Mouse (Mus musculus): ENCODE measurements around the gene Timm23. TPM values are rescaled to one million over a fixed set of nuclear protein-coding genes. Genes with fewer than 3 reads are reported as not detected.
"Not testable (repeated sequence)": the region's sequence is repeated elsewhere in the genome, so short reads cannot be mapped to it uniquely, and the experiment has no call there.

Gene Timm23
- polyA plus RNA-seq, 1 experiment from 2014 or later = 257 TPM

DNA sequence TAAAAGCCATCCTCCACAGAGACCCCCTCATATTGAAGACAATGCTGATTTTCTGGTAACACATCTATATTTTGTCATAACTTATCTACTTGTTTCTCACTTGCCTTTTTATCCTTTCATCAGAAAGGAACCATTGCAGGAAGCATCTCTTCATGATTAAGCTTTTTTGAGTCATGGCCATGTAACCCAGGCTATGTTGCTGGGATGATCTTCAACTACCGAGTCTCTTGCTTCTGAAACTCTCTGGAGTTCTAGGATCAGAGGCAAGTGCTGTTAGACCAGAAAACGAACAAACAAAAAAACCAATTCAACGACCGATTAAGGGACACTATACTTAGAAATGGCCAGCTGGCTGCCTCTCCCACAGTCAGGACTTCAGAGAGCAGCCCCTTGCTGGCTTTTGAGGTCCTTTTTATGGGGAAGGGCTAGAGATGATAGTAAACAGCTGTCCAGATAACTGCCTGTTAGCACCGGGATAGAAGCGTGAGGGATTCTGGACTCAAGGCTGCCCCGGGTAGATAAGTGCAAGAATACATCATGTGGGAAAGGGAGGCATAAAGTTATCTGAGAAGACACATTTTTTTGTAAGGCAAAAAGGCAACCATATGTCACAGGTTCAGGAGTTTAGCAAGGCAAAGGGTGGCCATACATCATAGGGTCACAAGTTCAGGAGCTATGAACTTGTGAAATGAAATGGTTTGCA lies 55.7 kb downstream of the Timm23 start:
- WGBS = 79% methylated on average over 7 of the region's 7 CpGs
- no peak overlapping the region for H3K27ac ChIP-seq
- no peak overlapping the region for H3K9ac ChIP-seq

GRCm38 (mm10) chr14:32145401-32145800 lies 56.3 kb downstream of the Timm23 start:
- H3K36me3 ChIP-seq = no peaks in the 10 kb centered on the region
- no peak for ATAC-seq (ENCODE audit: insufficient number of reproducible peaks, insufficient read depth, low FRiP score, low TSS enrichment)
- WGBS = 72% methylated on average over 4 of the region's 4 CpGs
- peaks cover 3% of the 10 kb centered on the region; the same call in 1 of the 2 replicates for H3K9me3 ChIP-seq
- no peak overlapping the region for H3K4me3 ChIP-seq
- H3K4me2 ChIP-seq (replicated peaks) = no peak overlapping the region
- H3K4me1 ChIP-seq = no peaks in the 10 kb centered on the region
- H3K27me3 ChIP-seq = no peaks in the 10 kb centered on the region
- no peak overlapping the region for H3K27ac ChIP-seq
- H3K9ac ChIP-seq = no peak overlapping the region

More for the DNA sequence above, 55.7 kb downstream of the Timm23 start:
- Histone ChIP-seq H3K4me3 (no peak overlapping the region), H3K4me2 (replicated peaks) (no peak overlapping the region), H3K36me3 (no peaks in the 10 kb centered on the region), H3K9me3 (peaks cover 3% of the 10 kb centered on the region; the same call in 1 of the 2 replicates), H3K27me3 (no peaks in the 10 kb centered on the region), H3K4me1 (no peaks in the 10 kb centered on the region)
- no peak for ATAC-seq (ENCODE audit: insufficient number of reproducible peaks, insufficient read depth, low FRiP score, low TSS enrichment)

- H3K9me3 ChIP-seq = peaks cover 3% of the 10 kb centered on the region; the same call in 1 of the 2 replicates
- no peak overlapping the region for H3K4me3 ChIP-seq
- H3K27me3 ChIP-seq = no peaks in the 10 kb centered on the region
- no peak overlapping the region for H3K27ac ChIP-seq
- H3K9ac ChIP-seq = no peak overlapping the region
- no peak overlapping the region for H3K4me2 ChIP-seq (replicated peaks)
- ATAC-seq (ENCODE audit: insufficient number of reproducible peaks, insufficient read depth, low FRiP score, low TSS enrichment) = no peak
- no peaks in the 10 kb centered on the region for H3K36me3 ChIP-seq
- H3K4me1 ChIP-seq = no peaks in the 10 kb centered on the region
These were observed 57.0 kb downstream of the Timm23 start for GRCm38 (mm10) chr14:32144734-32145133.

DNA sequence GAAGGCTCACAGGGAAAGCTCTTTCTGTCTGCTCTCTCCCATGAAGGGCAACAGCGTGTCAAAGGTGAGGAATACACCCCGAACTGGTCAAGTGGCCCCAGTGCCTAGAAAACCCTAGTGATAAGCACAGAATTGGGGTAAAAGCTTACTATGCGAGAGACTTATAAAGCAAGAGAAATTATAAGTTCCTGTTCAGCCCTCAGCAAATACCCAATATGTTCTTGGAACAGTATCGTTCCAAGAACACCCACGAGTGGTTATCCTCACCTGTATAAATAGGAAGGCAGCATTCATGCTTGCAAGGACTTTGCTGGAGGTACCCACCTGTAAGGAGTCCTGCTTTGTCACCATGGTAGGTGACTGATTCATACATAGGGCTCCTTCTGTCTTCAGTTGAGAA lies 60.0 kb downstream of the Timm23 start, which contains the start of gene Msmb:
TSS of gene Msmb (plus strand) at position 301 of the 400 bp plus-strand sequence.
- Histone ChIP-seq H3K27ac (no peak within 1 kb of the TSS), H3K36me3 (no peaks in the 10 kb centered on the region), H3K4me2 (replicated peaks) (no peak within 1 kb of the TSS), H3K27me3 (no peaks in the 10 kb centered on the region), H3K4me3 (no peak within 1 kb of the TSS), H3K4me1 (no peaks in the 10 kb centered on the region), H3K9ac (no peak within 1 kb of the TSS), H3K9me3 (peaks cover 3% of the 10 kb centered on the region; the same call in 1 of the 2 replicates)
- WGBS = 84% methylated on average over 5 of the region's 5 CpGs
- no peak for ATAC-seq (ENCODE audit: insufficient number of reproducible peaks, insufficient read depth, low FRiP score, low TSS enrichment)

DNA sequence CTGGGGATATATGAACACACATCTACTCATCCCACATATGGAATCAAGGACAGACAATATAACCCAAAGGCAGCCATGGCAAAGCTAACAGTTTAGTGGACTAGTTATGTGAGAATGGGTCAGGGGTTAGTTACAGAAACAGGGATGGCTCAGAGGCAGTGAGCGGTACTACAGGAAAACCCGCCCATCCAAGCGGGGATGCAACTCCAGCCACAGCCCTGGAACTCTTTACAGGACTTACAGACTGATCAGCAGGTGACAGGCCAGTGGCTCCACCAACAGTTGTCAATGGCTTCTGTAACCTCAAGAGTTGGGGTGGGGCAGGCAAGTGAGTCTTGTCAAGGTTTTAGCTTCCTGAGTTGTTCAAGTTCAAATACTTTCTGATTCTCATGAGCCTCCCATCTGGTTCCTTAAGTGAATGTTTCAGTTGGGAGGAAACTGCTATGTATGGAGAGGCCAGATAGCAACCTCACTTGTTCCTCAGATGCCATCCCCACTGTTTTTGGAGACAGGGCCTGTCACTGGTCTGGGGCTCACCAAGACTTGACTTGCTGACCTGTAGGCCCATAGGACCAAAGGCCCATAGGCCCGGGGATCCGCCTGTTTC lies 61.2 kb downstream of the Timm23 start:
- no peak overlapping the region for H3K27ac ChIP-seq
- no peaks in the 10 kb centered on the region for H3K27me3 ChIP-seq
- 72% methylated on average over 5 of the region's 5 CpGs for WGBS
- no peak overlapping the region for H3K4me3 ChIP-seq
- no peak overlapping the region for H3K4me2 ChIP-seq (replicated peaks)
- no peak for ATAC-seq (ENCODE audit: insufficient number of reproducible peaks, insufficient read depth, low FRiP score, low TSS enrichment)
- H3K36me3 ChIP-seq = no peaks in the 10 kb centered on the region
- H3K9me3 ChIP-seq = no peaks in the 10 kb centered on the region
- H3K4me1 ChIP-seq = no peaks in the 10 kb centered on the region
- H3K9ac ChIP-seq = no peak overlapping the region

- H3K4me3 ChIP-seq; H3K9ac ChIP-seq; H3K27me3 ChIP-seq; H3K36me3 ChIP-seq; H3K4me2 ChIP-seq (replicated peaks); H3K27ac ChIP-seq; H3K9me3 ChIP-seq; ATAC-seq (ENCODE audit: insufficient number of reproducible peaks, insufficient read depth, low FRiP score, low TSS enrichment); H3K4me1 ChIP-seq: not testable (repeated sequence)
- WGBS = 79% methylated on average over 3 of the region's 3 CpGs
These were observed 65.2 kb downstream of the Timm23 start for GRCm38 (mm10) chr14:32136467-32136866.

DNA sequence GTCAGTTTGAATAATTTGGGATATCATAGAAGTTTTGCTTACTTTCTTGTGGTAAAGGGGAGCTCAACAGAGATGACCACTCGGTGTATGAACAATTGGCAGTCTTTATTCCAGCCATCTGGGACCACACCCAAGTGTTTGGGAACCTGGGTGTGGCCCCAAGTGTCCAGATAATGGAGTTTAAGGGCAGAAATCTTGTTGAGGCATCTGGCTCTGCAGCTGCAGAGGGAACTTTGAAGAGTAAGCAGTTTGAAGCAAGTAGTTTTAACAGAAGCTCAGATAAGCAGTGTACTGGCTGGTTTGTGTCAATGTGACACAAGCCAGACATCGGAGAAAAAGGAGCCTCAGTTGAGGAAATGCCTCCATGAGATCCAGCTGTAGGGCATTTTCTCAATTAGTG lies 67.4 kb downstream of the Timm23 start:
- Histone ChIP-seq H3K9ac (no peak overlapping the region), H3K27ac (no peak overlapping the region), H3K4me3 (no peak overlapping the region), H3K9me3 (no peaks in the 10 kb centered on the region), H3K27me3 (no peaks in the 10 kb centered on the region), H3K36me3 (no peaks in the 10 kb centered on the region), H3K4me2 (replicated peaks) (no peak overlapping the region), H3K4me1 (no peaks in the 10 kb centered on the region)
- 50% methylated on average over 2 of the region's 2 CpGs for WGBS
- ATAC-seq (ENCODE audit: insufficient number of reproducible peaks, insufficient read depth, low FRiP score, low TSS enrichment) = no peak

- no peaks in the 10 kb centered on the region for H3K36me3 ChIP-seq
- H3K4me3 ChIP-seq = no peak overlapping the region
- no peaks in the 10 kb centered on the region for H3K27me3 ChIP-seq
- H3K9ac ChIP-seq = no peak overlapping the region
- no peaks in the 10 kb centered on the region for H3K4me1 ChIP-seq
- no peaks in the 10 kb centered on the region for H3K9me3 ChIP-seq
- H3K27ac ChIP-seq = no peak overlapping the region
- WGBS = 85% methylated on average over 4 of the region's 4 CpGs
- no peak for ATAC-seq (ENCODE audit: insufficient number of reproducible peaks, insufficient read depth, low FRiP score, low TSS enrichment)
- H3K4me2 ChIP-seq (replicated peaks) = no peak overlapping the region
These were observed 69.9 kb downstream of the Timm23 start for GRCm38 (mm10) chr14:32131836-32132235.

Other genes starting within 250 kb of the Timm23 start
- 0.11 and 0.24 TPM in 2 replicates for gene Galnt15, start 172.9 kb downstream of the Timm23 start, polyA plus RNA-seq (2016; fragmentation: Nextera tagmentation; extraction: Ambion mirVana)
- gene Oxnad1, start 116.5 kb downstream of the Timm23 start, polyA plus RNA-seq (2016; fragmentation: Nextera tagmentation; extraction: Ambion mirVana) = 13.9 and 16.0 TPM in 2 replicates
- 76.0 and 77.9 TPM in 2 replicates for gene Dph3, start 116.2 kb downstream of the Timm23 start, polyA plus RNA-seq (2016; fragmentation: Nextera tagmentation; extraction: Ambion mirVana)
- gene Msmb, start 59.9 kb downstream of the Timm23 start, polyA plus RNA-seq (2016; fragmentation: Nextera tagmentation; extraction: Ambion mirVana) = not detected in 2 replicates
- gene Ncoa4, start 42.0 kb downstream of the Timm23 start, polyA plus RNA-seq (2016; fragmentation: Nextera tagmentation; extraction: Ambion mirVana) = 74.0 and 80.0 TPM in 2 replicates
- gene Parg, start 51 bp upstream of the Timm23 start, polyA plus RNA-seq (2016; fragmentation: Nextera tagmentation; extraction: Ambion mirVana) = 58.7 and 59.7 TPM in 2 replicates
- gene Ogdhl, start 120.1 kb upstream of the Timm23 start, polyA plus RNA-seq (2016; fragmentation: Nextera tagmentation; extraction: Ambion mirVana) = 23.1 and 24.8 TPM in 2 replicates
- gene 1700024G13Rik, start 186.5 kb upstream of the Timm23 start, polyA plus RNA-seq (2016; fragmentation: Nextera tagmentation; extraction: Ambion mirVana) = not detected in 2 replicates

Measured in embryonic facial prominence, embryonic 12.5 days (tissue).